Mouse (Mus musculus) lung, adult 2 months (tissue): ENCODE measurements at regions not wholly inside any gene's neighbourhood (a gene's known extent, or its start where the extent isn't known, plus 50 kb on each side); places are given as distances from the start of the nearest gene placed in this dataset.

Source experiments
- DNase-seq: peaks from one replicate; pipeline ENCODE4 v3.0.0; 2022
- H3K4me1 ChIP-seq: fragments of 200-500 bp; 2 replicates; pipeline ENCODE4 v1.6.1; 2011; ENCODE audit warnings: low read length; ENCODE audit not compliant: control insufficient read depth, insufficient read depth
- H3K4me3 ChIP-seq: fragments of 200-500 bp; replicated peaks from 2 replicates; pipeline ENCODE3; 2011; ENCODE audit warnings: low read depth, mild to moderate bottlenecking, control low read depth, low read length; ENCODE audit errors: extremely low read depth
- CTCF ChIP-seq: fragments of 200-500 bp; IDR thresholded peaks from 2 replicates; pipeline ENCODE4 v1.5.1; 2011; ENCODE audit warnings: mild to moderate bottlenecking, low read length, control low read depth; ENCODE audit not compliant: insufficient read depth
- POLR2A ChIP-seq: fragments of 200-500 bp; IDR thresholded peaks from 2 replicates; pipeline ENCODE4 v1.6.1; 2011; ENCODE audit warnings: low read depth, mild to moderate bottlenecking, control low read depth, low read length, borderline replicate concordance; ENCODE audit errors: extremely low read depth
- WGBS: fragments of 180-500 bp; shearing (Covaris S2); methylation state at CpG from one replicate; pipeline ENCODE4 v1.1.7; 2018; 5-methylcytosine and 5-hydroxymethylcytosine counted together

GRCm38 (mm10) chr1:119344046-119344445 lies 78.0 kb downstream of the Inhbb start:
- H3K4me3 ChIP-seq, result no peak overlapping the region
- DNase-seq, result no peak
- WGBS, result 48% methylated on average over 4 of the region's 4 CpGs
- H3K4me1 ChIP-seq, result no peaks in the 10 kb centered on the region
- TF ChIP-seq CTCF, result no peak
- no peak for TF ChIP-seq POLR2A

GRCm38 (mm10) chr1:119335171-119335570 lies 86.9 kb downstream of the Inhbb start:
- DNase-seq, result no peak
- Histone ChIP-seq H3K4me1 (no peaks in the 10 kb centered on the region), H3K4me3 (no peak overlapping the region)
- TF ChIP-seq POLR2A, result no peak
- TF ChIP-seq CTCF, result no peak
- WGBS, result 42% methylated on average over 13 of the region's 13 CpGs

GRCm38 (mm10) chr1:119330751-119331326 lies 91.2 kb downstream of the Inhbb start:
- WGBS, result 67% methylated on average over 4 of the region's 4 CpGs
- TF ChIP-seq CTCF, result no peak
- no peak for TF ChIP-seq POLR2A
- no peak for DNase-seq
- Histone ChIP-seq H3K4me3 (no peak overlapping the region), H3K4me1 (no peaks in the 10 kb centered on the region)

GRCm38 (mm10) chr1:119329693-119330434 lies 92.2 kb downstream of the Inhbb start:
- WGBS, result 70% methylated on average over 7 of the region's 7 CpGs
- H3K4me1 ChIP-seq, result no peaks in the 10 kb centered on the region
- TF ChIP-seq POLR2A, result no peak
- TF ChIP-seq CTCF, result no peak
- no peak for DNase-seq
- H3K4me3 ChIP-seq, result no peak overlapping the region

- Histone ChIP-seq H3K4me3 (no peak overlapping the region), H3K4me1 (no peaks in the 10 kb centered on the region)
- 32% methylated on average over 15 of the region's 15 CpGs for WGBS
- TF ChIP-seq POLR2A, result no peak
- no peak for TF ChIP-seq CTCF
- peak; percentile 29 for DNase-seq
These were observed 92.9 kb downstream of the Inhbb start for GRCm38 (mm10) chr1:119328921-119329692.

GRCm38 (mm10) chr1:119324551-119324950 lies 97.5 kb downstream of the Inhbb start:
- Histone ChIP-seq H3K4me3 (no peak overlapping the region), H3K4me1 (0 out of 2 replicates have a peak, but pooled peaks cover 3% of the 10 kb centered on the region)
- 74% methylated on average over 8 of the region's 8 CpGs for WGBS
- TF ChIP-seq CTCF (no peak), POLR2A (no peak)
- no peak for DNase-seq

GRCm38 (mm10) chr1:119322279-119322995 lies 99.6 kb downstream of the Inhbb start:
- no peak for DNase-seq
- 73% methylated on average over 10 of the region's 10 CpGs for WGBS
- H3K4me3 ChIP-seq, result no peak overlapping the region
- no peak for TF ChIP-seq POLR2A
- TF ChIP-seq CTCF, result no peak
- 0 out of 2 replicates have a peak, but pooled peaks cover 3% of the 10 kb centered on the region for H3K4me1 ChIP-seq

GRCm38 (mm10) chr1:119321799-119322198 lies 100.2 kb downstream of the Inhbb start:
- Histone ChIP-seq H3K4me3 (no peak overlapping the region), H3K4me1 (peaks cover 3% of the 10 kb centered on the region; the same call in 1 of the 2 replicates)
- DNase-seq, result peak; percentile 45
- no peak for TF ChIP-seq CTCF
- TF ChIP-seq POLR2A, result no peak
- 71% methylated on average over 8 of the region's 8 CpGs for WGBS

GRCm38 (mm10) chr1:119317006-119317405 lies 105.0 kb downstream of the Inhbb start:
- 60% methylated on average over 4 of the region's 4 CpGs for WGBS
- DNase-seq, result no peak
- no peak for TF ChIP-seq CTCF
- no peak for TF ChIP-seq POLR2A
- H3K4me1 ChIP-seq, result no peaks in the 10 kb centered on the region; the same call in 1 of the 2 replicates
- H3K4me3 ChIP-seq, result no peak overlapping the region
